Mouse (Mus musculus) spleen, embryonic (tissue): ENCODE results near the gene Nup188.

ENCODE experiments used
- CTCF ChIA-PET: fragments of 350-600 bp; sonication (Branson Sonifier 250); formaldehyde crosslinking; loops from one replicate; lab custom pipeline; 2022; lab: Charles Lee

Nup188 gene

GRCm38 (mm10) chr2:30283193-30283592, 3.0 kb upstream of the Nup188 start:
- CTCF ChIA-PET = no interaction called here

- CTCF ChIA-PET = no interaction called here
Measured at GRCm38 (mm10) chr2:30285004-30285403, 1.2 kb upstream of the Nup188 start.

- CTCF ChIA-PET = no interaction called here
Measured at GRCm38 (mm10) chr2:30285416-30286181, 598 bp upstream of the Nup188 start.

- CTCF ChIA-PET = no interaction called here
Measured at GRCm38 (mm10) chr2:30287027-30287373, 803 bp downstream of the Nup188 start.

GRCm38 (mm10) chr2:30299525-30299924, 13.3 kb downstream of the Nup188 start:
- CTCF ChIA-PET = no interaction called here

GRCm38 (mm10) chr2:30299966-30300365, 13.8 kb downstream of the Nup188 start:
- CTCF ChIA-PET = no interaction called here

GRCm38 (mm10) chr2:30306087-30306486, 19.9 kb downstream of the Nup188 start:
- CTCF ChIA-PET = no interaction called here

- CTCF ChIA-PET = no interaction called here
Measured at GRCm38 (mm10) chr2:30309351-30309750, 23.2 kb downstream of the Nup188 start.

GRCm38 (mm10) chr2:30311481-30311880, 25.3 kb downstream of the Nup188 start:
- CTCF ChIA-PET = no interaction called here

GRCm38 (mm10) chr2:30316136-30316535, 29.9 kb downstream of the Nup188 start:
- CTCF ChIA-PET = no interaction called here

- CTCF ChIA-PET = no interaction called here
Measured at GRCm38 (mm10) chr2:30316955-30317354, 30.8 kb downstream of the Nup188 start.

- CTCF ChIA-PET = no interaction called here
Measured at GRCm38 (mm10) chr2:30319260-30319659, 33.1 kb downstream of the Nup188 start.

GRCm38 (mm10) chr2:30323111-30323510, 36.9 kb downstream of the Nup188 start:
- CTCF ChIA-PET = no interaction called here

- CTCF ChIA-PET = no interaction called here
Measured at GRCm38 (mm10) chr2:30325296-30325695, 39.1 kb downstream of the Nup188 start.

- CTCF ChIA-PET = no interaction called here
Measured at GRCm38 (mm10) chr2:30327276-30327675, 41.1 kb downstream of the Nup188 start.

- CTCF ChIA-PET = no interaction called here
Measured at GRCm38 (mm10) chr2:30328791-30329190, 42.6 kb downstream of the Nup188 start.

GRCm38 (mm10) chr2:30335324-30335723, 49.1 kb downstream of the Nup188 start:
- CTCF ChIA-PET = no interaction called here

GRCm38 (mm10) chr2:30336174-30336915, 50.1 kb downstream of the Nup188 start:
- CTCF ChIA-PET = no interaction called here

GRCm38 (mm10) chr2:30337179-30337578, 51.0 kb downstream of the Nup188 start:
- CTCF ChIA-PET = no interaction called here

- CTCF ChIA-PET = no interaction called here
Measured at GRCm38 (mm10) chr2:30342061-30342460, 55.9 kb downstream of the Nup188 start.

- CTCF ChIA-PET = no interaction called here
Measured at GRCm38 (mm10) chr2:30342544-30342943, 56.3 kb downstream of the Nup188 start.

- CTCF ChIA-PET = no interaction called here
Measured at GRCm38 (mm10) chr2:30343601-30344137, 57.5 kb downstream of the Nup188 start.
